Mouse (Mus musculus) right cerebral cortex, adult 2 months (tissue): ENCODE results near the gene Adcy6.
A peak's percentile ranks its signal among the peaks of the same experiment; 100 is the strongest.
"Not testable (repeated sequence)": the region's sequence is repeated elsewhere in the genome, so short reads cannot be mapped to it uniquely, and the experiment has no call there.

ENCODE experiments used
- DNase-seq, 2 experiments: peaks; one replicate each; pipeline ENCODE4 v3.0.0; 2021 to 2022; ENCODE audit warnings: low spot score in 2 of 2

The Adcy6 gene

DNA sequence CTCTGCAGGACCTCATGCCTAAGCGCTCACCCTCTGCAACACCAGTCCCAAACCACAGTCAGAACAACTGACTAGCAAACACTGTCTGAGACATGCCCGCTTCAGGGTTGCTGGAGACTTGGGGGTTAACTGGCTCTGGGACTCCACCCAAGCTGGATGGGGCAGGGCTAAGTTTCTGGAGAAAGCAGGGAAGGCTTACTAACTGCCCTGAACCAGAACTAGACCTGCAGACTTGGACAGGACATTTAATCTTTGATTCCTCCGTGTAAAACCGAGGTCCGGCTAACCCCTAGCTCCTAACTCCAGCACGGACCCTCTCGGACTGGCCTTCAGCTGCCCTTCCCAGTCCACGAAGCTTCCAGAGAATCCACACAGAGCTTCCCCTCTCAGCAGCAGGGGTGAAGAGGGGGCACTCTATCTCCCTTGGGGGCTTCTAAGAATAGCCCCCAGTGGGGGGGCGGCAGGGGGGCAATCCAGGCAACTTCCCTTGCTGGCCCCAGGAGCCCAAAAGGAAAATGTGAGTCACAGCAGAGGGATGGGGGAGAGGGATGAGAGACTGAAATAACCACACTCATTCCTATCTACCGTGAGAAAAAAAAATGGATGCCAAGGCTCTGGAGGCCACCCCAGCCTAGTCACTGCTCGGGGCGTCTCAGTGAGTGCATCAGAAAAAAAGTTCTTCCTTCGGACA, 7.5 kb downstream of the Adcy6 start:
- DNase-seq: no peak

DNA sequence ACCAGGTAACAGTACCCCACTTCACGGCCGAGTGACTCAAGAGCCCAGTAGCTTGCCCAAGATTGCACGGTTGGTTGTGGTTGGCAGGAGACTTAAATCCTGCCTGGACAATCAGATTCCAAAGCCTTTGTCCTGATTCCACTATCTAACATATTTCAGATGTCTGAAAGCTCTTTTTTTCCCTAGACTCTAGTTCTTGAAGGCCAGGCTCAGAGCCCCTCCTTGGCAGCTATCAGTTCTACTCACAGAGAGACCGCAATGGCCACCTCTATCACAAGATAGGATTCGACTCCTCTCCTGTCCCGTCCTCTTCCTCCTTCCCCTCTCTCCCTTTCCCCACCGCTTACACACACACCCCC, 8.1 kb downstream of the Adcy6 start:
- no peak for DNase-seq

DNA sequence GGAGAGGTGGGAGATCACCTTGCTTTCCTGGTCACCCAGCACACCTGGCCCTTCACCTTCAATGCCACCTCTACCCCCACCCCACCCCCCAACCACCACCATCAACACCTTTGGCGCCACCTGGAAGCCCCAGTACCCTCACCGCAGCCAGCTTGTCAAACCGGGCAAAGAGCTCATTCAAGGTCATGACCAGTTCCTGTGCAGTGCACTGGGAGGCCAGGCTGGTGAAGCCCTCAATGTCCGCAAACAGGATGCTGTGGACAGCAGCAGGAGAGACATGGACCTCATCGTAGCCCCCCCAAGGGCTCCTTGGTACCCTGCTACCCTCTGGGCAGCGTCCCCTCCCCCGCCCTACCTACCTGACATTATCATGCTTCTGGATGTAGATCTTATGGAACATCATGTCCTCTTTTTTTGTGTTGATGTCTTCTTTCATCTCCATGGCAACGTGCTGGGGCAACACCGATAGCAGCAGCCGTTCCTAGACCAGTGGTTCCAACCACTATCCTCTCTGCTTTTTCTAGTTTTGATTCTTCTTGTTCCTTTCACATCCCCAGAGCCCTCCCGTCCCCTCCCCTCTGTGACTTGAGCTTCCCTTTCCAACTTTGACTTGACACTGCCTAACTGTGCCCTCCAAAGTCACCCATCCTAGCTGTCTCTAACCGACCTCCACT, 9.7 kb downstream of the Adcy6 start:
- no peak for DNase-seq

DNA sequence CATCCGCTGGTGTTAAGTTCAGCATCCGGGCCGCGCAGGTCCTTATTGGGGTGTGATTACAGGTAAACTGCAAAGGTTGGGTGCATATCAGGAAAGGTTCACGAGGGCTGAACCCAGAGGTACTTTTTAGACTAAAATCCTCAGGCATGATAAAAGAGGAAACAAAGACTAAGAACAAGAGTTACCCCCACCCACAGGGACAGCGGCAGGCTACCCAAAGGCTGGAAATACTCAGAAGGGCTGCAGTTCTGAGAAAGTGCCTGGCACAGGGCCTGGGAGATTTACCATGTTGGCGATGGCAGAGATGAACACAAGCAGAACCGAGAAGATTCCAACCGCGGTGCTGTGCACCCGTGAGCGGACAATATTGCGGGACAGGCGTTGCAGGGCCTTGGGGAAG, 13.3 kb downstream of the Adcy6 start:
- DNase-seq: no peak

DNA sequence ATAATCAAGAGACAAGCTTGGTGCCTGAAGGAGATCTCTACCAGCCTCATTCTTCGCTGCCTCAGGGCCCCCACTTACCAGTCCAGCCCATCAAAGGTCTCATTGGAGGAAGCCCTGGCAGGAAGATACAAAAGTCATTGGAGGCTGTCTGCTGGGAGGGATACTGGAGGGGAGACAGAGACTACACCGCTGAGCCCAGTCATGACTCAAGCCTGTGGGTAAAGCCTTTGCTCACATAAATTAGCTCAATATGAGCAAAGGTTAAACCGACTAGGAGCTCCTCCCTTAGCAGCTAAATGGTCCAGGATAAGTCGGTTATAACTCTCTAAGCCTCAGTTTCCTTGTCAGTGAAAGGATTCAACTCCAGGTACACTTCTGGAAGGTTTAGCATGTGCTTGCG, 14.8 kb downstream of the Adcy6 start:
- no peak for DNase-seq

DNA sequence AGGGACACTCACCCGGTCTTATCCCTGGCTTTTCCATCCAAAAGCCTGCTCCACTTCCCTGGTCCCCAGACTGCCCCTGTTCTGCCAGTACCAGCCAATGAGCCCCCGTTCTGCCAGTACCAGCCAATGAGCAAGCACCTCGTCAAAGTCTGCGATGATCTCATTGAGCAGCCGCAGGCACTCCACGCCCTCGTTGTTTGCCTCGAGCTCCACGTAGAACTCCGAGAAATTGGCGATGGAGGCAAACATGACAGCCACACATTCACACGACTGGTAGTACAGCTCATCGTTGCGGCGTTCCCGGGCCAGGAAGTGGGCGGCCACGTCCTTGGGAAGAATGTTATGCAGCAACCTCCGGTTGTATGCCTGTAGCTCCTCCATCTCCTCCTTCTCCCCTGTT, 15.7 kb downstream of the Adcy6 start:
- peak; percentile 50 to 53 for DNase-seq

DNA sequence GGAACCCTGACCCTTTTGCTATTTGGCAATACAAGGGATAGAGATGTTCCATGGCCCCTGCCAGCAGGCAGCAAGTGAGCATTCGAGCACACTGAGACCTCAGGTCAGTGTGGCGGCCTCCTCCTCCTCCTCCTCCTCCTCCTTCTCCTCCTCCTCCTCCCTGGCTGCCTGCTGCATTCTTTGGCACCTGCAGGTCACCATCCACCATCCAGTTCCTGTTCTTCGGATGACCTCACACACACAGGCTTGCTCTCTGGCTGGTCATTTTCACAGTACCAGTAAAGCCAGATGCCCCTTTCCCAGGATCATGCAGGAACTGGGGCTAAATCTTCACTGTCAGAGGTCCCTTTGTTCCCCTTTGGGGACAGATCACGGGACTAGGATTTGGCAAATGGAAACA, 18.5 kb downstream of the Adcy6 start:
- DNase-seq: no peak

DNA sequence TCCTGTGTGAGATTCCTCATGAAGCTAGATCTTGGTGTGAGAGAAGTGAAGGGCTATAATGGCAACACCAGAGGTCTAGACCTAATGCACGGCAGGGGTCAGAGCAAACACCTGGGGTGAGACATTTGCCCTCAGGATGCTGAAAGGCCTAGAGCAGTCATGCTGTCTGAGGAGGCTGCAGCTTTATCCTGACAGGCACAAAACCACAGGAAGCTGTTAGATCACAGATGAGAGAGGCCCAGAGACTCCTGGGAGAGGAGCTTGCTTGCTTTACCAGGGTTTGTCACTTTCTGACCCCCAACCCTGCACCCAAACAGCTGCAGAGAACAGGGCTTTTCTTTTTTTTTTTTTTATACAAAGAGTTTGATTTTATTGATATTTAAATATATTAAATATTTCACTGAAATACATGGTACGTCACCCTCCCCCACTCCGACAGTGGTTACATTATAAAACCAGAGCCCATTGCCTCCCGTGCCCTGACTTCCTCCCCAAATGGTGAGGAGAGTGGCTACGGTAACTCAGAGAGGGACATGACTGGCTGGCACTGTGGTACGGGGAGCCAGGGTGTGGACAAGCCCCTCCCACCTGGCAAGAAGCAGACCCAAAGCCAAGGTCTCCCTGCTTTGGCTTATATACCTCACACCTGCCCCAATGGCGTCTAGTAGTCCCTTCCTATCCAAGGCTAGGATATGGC, 20.1 kb downstream of the Adcy6 start:
- DNase-seq: no peak

DNA sequence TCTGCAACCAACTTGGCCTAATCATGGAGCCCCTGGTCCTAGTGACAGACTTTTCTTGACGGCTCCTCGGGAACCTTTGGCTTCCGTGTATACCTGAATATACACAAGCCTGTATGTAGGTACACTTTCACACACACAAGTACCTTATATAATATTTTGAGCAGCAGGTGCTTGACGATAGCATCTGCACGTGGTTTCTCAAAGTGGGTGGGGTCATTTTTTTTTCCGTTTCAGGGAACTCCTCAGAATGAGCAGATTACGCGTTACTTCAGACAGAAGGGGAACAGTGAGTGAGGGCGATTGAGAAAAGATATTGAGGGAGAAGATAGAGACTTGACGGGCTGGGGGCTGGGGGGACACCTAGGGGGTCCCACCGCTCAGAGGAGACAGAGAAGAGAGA, 22.1 kb downstream of the Adcy6 start:
- no peak for DNase-seq

DNA sequence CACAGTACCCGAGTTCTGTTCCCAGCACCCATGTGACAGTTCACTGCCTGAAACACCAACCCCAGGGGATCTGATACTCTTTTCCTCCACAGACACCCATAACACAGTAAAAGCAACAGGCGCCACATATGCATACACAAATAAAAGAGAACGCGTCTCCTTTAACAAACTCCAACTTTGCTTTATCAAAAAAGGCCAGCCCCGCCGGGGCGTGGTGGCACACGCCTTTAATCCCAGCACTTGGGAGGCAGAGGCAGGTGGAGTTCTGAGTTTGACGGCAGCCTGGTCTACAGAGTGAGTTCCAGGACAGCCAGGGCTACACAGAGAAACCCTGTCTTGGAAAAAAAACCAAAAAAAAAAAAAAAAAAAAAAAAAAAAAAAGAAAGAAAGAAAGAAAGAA, 23.7 kb downstream of the Adcy6 start:
- DNase-seq: not testable (repeated sequence)

DNA sequence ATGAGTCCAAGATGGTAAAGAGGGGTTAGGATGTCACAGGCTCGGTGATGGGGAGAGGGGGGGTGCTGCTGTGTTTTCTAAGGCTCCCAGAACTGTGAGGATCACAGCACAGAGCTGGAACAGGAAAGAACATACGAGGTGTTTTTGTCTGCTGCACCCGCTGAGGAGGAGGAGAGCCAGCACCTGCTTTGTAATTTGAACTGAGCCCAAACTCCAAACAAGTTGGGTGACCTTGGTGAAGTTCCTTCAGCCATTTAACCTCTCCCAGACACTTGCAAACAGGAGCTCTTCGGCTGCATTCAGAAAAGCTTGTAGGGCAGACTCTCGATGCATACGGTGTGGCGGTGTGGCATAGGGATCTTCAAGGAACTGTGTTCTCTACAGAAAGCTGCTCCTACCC, 24.5 kb downstream of the Adcy6 start:
- no peak for DNase-seq

DNA sequence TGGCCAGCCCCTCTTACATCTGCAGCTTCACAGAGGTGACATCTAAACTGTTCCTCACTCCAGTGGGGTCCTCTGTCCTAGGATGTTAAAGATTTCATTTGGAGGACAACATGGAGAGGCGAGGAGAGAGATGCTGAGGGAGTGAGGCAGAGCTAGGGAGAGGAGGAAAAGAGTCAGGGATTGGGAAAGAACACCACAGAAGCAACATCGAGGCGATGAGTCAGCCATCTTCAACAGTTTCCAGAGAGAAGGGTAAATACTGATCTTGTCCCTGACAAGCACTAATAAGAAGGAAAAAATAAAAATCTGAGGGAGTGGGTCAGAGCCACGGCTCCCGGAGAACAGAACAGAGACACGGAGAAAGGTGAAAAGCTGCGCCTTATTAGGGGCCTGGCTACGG, 26.9 kb downstream of the Adcy6 start:
- DNase-seq: no peak

DNA sequence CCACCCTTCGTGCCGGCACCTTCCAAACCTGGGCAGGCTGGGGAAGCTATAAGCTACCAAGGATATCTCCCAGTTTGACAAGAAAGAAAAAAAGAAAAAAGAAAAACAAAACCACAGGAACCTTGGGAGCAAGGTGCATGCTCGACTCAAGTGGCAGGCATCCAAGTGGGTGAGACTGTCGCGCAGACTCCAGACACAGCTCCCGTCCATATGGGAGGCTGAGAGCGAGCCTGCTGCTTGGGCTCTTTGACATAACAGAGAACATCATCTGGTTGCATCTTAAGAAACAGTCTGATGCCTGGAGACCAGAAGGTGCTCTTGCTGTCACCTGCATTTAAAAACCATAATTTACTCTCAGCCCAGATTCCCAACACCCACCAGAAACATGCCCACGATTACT, 27.5 kb downstream of the Adcy6 start:
- peak in 1 of 2 experiments; percentile 17 for DNase-seq

DNA sequence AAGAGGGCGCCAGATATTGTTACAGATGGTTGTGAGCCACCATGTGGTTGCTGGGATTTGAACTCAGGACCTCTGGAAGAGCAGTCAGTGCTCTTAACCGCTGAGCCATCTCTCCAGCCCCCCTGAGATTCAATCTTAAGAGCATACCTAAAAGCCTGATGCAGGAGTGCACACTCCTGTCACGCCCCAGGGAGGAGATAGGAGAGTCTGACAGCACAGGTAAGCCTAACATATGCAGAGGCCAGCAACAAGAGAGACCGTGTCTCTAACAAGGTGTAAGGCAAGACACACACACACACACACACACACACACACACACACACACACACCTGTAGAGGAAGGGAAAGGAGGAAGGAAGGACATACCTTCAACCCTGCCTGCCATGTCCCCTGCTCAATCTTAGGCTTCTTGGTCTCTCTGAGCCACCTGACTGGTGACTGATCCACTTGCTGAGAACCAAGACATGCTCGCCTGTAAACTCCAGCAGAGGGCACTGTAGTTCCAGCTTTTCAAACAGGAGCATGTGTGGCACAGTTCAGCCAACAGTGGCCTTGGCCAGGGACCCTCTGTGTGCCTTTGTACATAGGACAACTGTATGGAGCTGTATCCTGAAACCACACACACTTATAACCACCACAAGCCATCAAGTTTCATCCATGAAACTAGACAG, 29.9 kb downstream of the Adcy6 start:
- DNase-seq: peak; percentile 85 to 87

DNA sequence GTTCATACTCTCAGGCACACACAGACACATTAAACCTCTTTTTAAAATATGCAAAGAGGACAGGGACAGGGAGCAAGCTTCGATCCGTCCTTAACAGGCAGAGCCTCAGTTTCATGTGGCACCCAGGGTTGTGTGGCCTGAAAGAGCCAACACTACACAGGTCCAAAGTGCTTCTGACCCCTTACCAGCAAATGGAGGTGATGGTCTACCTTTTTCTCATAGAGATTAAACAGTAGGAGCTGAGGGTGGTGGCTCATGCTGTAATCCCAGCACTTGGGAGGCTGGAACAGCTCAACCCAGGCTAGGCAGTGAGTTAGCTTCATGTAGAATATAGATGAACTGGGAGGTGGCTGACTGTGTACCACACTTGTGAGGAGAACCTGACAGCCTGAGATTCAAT, 30.6 kb downstream of the Adcy6 start:
- DNase-seq: no peak

DNA sequence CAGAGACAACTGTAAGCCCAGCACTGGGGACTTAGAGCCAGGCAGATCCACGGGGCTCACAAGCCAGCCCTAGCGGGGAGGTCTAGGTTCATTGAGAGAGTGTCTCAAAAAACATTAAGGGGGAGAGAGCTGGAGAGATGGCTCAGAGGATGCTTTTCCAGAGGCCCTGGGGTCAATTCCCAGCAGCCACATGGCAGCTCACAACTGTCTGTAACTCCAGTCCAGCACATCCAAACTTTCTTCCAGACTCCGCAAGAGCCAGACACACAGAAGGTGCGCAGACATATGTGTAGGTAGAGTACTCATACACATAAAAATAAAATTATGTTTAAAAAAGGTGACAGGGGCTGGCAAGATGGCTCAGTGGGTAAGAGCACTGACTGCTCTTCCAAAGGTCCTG, 36.6 kb downstream of the Adcy6 start:
- DNase-seq: no peak

DNA sequence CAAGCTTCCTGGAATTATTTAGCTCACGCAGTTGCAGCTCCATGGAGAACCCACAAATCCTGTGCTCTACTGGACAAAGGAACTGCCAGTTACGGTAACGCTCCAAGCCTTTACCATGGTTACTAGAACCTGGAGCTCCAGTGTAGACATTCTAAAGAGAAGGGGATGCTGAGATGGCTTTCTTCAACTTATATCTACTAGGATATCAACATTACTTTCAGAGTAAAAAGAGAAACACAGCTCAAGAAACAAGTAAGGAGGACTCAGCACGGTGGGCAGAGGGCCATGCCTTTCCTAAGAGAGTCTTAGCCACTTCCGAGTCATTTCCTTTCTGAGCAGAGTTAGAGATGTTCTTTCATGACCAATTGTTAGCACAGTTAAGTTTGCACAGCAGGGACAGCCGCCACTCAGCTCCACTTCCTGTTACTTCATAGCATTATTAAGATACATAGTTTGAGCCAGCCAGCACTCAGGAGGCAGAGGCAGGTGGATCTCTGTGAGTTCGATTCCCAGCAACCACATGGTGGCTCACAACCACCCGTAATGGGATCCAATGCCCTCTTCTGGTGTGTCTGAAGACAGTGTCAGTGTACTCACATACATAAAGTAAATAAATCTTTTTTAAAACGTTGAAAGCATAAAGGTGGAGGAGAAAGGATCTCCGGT, 38.9 kb downstream of the Adcy6 start, which contains the start of the genes Ccnt1 and 4930415O20Rik:
TSS of gene Ccnt1 (minus strand) at position 51 of the 666 bp plus-strand sequence.
TSS of gene 4930415O20Rik (plus strand) at position 132 of the 666 bp plus-strand sequence.
- DNase-seq: no peak

DNA sequence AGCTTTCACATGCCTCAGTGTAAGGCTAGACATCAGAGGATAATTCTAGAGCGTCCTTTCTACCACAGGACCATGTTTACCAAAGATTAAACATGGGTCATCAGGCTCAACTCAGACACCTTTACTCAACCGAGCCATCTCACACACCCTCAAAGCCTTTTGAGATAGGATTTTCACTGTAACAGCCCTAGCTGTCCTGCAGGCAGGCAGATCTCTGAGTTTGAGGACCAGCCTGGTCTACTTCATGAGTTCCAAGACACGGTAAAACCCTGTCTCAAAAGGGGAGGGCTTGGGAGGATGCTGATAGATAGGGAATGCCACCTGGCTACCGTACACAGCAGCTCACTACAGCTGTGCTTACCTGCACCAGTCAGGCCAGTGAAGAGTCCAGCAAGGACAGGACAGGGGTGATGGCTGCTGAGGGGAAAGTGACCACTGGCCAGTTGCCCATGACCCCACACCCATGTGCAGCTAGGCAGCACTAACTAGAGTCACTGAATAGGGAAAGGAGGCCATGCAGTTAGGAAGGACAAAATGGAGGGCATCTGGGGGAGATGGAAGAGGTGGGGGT, 40.0 kb downstream of the Adcy6 start:
- DNase-seq: no peak

DNA sequence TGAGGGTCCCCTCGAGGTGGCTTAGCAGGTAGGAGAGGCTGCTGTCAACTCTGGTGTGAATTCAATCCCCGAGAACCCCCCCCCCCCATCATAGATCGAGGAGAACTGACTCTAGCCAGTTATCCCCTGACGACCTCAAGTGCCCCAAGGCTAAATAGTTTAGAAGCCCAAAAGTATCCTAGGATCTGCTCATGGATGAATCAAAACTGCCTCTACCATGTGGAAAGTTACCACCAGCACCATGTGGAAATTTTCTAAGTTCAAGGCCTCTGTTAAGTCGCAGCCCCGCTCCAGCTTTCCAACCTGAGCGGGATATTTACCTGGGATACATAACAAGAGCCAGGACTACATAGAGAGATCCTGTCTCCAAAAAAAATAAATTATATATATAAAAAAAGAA, 40.7 kb downstream of the Adcy6 start:
- DNase-seq: no peak

DNA sequence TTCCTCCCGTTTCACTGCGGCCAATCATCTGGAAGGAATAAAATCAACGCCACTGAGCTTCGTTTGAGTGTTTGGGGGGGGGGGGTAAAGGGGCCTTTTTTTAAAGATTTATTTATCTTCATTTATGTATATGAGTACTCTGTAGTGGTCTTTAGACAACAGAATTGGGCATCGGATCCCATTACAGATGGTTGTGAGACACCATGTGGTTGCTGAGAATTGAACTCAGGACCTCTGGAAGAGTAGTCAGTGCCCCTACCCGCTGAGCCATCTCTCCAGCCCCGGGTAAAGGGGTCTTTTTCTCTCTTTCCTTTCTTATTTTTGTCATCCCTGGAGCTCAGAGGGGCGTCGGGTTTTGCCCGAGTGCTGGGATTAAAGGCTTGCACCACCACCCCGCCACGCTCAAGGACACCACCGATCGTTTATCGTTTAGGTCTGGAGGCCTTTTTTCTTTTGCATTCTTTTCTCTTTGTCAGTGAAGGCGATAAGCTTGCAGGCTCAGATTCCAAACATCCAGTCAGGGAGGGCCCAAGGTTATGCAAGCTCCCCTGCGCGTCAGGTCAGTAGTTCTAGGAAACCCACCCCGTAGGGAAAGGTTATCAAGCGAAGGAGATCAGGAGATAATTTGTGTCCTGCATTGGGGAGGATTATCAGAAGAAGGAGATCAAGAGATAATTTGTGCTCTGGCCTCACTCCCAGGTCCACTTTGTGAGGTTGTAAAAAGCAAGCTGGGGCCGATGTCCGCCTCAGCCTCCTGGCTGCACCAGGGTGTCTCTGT, 41.4 kb downstream of the Adcy6 start:
- no peak for DNase-seq
